Mouse (Mus musculus) ZHBTc4 (cell line): ENCODE measurements around the gene Tmem200b.
A peak's percentile ranks its signal among the peaks of the same experiment; 100 is the strongest.

Experiments
- DNase-seq: peaks from one replicate; pipeline ENCODE4 v3.0.0-alpha.2; 2011; ENCODE audit warnings: low read depth, low spot score

The Tmem200b gene

DNA sequence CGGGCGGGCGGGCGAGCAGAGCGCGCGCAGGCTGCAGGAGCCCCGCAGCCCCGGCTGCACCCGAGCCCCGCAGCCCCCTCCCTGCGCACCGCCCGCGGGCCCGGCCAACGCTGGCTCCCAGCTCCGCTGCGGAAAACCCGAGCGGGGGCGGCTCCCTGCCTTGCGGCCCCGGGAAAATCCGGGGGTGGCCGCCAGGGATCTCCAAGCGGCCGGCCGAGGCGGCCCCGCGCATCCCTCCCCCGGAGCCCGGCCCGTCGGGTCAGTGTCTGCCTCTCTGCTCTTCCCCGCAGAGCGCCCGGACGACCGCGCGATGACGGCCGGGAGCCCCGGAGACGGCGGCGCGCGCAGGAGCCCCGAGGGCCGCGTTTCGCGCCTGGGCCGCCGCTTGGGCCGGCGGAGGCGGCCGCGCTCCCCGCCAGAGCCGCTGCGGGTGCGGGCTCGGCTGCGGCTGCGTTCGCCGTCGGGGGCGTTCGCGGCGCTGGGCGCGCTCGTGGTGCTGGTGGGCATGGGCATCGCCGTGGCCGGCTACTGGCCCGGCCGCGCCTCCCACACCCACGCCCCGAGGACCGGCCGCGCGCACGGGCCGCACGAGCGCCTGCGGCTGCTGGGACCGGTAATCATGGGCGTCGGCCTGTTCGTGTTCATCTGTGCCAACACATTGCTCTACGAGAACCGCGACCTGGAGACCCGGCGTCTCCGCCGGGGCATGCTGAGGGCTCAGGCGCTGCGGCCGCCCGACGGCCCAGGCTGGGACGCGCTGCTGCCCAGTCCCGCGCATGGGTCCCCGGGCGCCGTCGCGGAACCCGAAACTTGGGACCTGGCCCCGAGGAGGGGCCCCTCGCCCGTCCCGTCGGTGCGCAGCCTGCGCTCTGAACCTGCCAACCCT lies at the start of gene Tmem200b:
TSS of gene Tmem200b (plus strand) at position 311 of the 886 bp plus-strand sequence.
- DNase-seq, result peak; percentile 38

DNA sequence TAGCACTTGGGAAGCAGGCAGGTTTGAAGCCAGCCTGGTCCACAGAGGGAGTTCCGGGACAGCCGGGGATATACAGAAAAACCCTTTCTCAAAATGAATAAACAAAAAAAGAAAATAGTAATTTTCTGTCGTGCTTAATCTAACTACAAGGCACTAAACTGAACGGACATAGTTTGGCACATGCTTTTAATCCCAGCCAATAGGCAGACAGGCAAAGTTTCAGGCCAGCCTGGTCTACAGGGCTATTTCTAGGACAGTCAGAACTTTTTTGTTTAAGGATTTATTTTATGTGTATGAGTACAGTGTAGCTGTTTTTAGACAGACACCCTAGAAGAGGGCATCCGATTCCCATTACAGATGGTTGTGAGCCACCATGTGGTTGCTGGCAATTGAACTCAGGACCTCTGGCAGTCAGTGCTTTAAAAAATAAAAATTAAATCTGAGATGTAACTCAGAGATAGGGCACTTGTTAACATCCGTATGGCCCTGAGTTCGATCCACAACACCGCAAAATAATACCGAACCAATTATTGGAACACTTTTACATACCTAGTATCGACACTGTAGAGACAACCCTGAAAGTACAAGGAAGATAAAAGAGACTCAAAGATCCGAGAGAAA lies 48.8 kb upstream of the Tmem200b start:
- no peak for DNase-seq

- peak; percentile 98 for DNase-seq
Observed at GRCm38 (mm10) chr4:131873293-131874168, 48.0 kb upstream of the Tmem200b start, which contains the start of gene Srsf4. TSS of gene Srsf4 (plus strand) at chr4:131873617.

DNA sequence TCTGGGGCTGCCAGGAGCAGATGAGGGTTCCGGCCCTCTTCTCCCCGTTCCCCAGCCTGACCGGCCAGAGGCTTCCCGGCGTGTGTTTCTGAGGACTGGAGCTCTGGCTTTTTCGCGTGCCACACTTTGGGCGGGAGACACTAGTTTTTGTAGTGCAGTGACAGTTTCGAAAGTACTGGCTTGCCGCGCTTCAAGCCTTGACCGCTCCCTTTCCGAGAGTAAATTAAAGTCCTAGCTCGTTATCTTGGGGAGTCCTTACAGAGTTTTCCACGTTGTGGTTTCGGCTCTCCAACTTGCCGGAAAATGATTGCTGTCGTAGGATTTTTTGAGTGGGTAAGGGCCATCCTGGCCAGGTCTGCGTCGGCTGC lies 47.4 kb upstream of the Tmem200b start:
- DNase-seq, result no peak

DNA sequence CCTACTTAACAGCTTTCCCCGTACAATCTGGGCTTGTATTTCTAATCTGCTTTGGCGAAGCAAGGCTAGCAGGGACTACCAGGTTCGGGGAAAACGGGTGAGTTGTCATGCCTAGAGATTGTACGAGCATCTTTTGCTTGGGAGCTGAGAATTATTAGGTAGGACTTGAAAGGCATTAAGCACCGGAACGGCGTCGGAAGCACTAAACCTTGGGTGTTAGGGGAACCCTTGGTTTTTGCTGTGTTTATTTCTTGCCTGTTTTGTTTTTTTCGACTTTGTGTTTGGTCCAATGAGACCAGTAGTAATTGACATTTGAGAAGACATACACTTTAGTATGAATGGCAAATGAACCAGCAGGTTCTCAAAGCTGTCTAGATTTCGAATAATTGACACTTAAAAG lies 47.0 kb upstream of the Tmem200b start:
- DNase-seq, result no peak

GRCm38 (mm10) chr4:131875242-131875641 lies 46.3 kb upstream of the Tmem200b start:
- no peak for DNase-seq

- DNase-seq, result no peak
Observed at GRCm38 (mm10) chr4:131876836-131877235, 44.7 kb upstream of the Tmem200b start.

DNA sequence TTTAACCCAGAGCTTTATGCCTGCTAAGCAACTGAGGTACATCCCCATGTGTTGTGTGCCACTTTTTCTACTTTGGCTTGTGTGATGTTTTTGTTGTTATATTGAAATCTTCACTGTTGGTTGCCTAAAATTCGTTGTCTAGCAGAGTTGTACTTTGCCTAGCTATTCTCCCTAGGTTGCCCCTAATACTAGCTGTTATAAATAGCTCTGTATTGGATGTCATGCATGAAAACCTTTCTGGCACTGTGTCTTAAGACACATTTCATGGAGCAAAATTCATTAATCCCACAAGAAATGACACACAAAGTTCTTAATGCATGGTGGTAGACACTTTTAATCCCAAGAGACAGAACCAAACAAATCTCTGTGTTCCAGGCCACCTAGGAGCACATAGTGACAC lies 41.9 kb upstream of the Tmem200b start:
- no peak for DNase-seq

DNA sequence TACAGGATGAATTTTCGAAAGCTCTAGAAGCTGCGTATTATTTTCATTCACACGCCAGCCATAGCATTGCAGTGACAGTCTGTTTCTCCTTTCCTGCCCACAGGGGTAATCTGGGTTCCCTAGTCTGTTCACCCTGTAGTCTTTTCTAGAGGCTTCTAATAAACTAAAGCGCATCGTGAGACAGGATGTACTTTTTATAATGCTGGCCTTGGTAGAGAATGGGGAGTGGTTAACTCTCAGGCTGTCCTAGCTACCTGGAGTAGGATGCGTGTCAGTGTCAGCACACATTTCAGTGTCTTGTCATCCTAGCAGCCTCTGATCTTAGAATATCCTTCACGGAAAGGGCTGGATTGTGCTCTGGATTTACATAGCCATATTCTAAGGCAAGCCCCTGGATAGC lies 40.3 kb upstream of the Tmem200b start:
- DNase-seq, result no peak

DNA sequence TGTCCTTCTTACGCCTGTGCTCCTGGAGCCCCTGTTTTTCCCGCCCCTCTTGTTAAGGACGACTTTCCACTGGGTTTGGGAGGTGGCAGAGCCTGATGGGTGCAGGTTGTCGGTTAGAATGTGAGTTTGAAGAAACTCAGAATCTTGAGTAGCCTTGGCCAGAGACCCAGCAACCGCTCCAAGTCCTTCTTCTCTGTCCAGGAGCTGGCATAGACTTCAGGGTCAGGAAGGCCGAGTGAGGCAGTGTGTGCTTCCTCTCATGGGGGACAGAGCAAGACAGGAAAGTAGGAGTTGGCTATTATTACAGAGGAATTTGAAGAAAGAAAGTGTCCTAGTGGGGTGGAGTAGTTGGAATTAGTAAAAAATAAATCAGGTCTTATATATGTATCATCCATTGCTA lies 38.0 kb upstream of the Tmem200b start:
- DNase-seq, result no peak

- no peak for DNase-seq
Observed at GRCm38 (mm10) chr4:131885376-131885775, 36.2 kb upstream of the Tmem200b start.

DNA sequence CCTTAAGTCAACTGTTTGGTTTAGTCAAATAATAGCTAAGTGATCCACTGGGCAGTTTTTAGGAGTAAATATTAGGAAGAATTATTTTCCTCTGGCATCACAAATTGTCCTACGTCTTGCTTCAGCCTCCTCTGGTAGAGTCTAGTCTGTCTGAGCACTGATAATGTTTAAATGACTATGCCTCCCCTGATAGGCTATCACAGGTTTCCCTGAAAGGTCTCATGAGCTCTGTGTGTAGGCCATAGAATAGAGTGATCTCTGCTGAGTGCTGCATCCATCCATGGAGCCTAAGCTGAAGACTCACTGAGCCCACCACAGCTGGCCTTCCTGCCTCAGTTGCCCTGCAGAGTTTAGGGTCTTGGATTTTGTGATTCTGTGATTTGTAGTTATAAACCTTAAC lies 33.0 kb upstream of the Tmem200b start:
- no peak for DNase-seq

GRCm38 (mm10) chr4:131890692-131891091 lies 30.9 kb upstream of the Tmem200b start:
- no peak for DNase-seq

DNA sequence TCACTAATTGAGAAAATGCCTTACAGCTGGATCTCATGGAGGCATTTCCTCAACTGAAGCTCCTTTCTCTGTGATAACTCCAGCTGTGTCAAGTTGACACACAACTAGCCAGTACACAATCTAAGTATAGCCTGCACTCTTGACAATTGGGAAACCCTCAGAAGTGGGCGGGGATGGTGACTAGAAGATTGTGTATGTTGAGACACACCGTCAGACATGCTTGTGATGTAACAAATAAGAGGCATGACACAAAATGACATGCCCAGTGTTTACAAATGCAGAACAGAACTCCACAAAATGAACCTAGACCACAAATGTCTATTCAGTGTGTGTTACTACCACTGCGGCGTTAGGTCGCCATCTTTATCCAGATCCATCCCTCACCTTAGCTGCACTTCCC lies 24.5 kb upstream of the Tmem200b start:
- DNase-seq, result no peak

- DNase-seq, result no peak
Observed at GRCm38 (mm10) chr4:131897787-131898186, 23.8 kb upstream of the Tmem200b start.

DNA sequence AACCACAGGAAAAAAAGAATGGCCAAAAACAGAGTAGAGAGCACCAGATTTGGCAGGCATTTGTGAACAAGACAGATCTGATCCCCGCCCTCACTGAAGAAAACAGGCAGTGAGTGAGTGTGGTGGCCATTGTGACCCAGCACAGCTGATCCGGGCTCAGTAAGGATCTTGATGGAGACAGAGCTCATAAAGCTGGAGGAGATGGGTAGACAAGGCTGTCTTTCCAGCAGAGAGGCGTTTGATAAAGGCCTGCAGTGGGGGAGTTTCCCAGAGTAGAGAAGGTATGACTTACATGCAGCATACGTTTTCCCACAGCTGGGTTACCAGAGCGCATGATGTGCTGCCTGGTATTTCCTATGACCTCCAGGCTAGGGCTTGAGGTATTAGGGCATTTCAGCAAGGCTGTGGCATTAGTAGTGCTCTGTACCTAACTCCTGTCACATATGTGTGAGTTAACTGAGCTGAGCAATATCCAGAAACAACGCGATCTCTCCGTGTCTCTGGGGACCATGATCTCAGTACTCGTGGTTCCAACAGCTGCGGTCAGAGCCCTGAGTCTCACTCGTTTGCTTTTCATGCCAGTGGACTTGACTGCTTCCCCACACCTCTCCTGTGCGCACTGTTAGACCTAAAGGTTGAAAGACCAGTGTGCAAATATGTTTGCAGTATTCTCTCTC lies 22.9 kb upstream of the Tmem200b start:
- DNase-seq, result no peak

DNA sequence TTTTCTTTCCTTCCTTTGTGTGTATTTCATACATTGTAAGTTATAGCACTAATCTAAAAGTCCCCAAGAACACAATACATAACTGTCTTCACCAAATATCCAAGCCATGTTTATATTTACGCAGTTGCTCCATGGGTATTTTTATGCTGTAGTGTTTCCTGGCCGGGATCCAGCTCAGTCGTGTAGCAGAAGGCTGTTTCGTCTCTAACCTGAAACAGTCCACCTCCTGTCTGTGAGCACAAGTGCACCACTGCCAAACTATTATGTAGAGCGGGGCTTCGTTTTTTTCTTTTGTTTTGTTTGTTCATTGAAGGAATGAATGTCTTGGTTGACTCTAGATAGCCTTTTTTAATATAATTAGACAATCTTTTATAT lies 22.4 kb upstream of the Tmem200b start:
- DNase-seq, result no peak

- peak; percentile 65 for DNase-seq
Observed at GRCm38 (mm10) chr4:131901090-131901489, 20.5 kb upstream of the Tmem200b start.

GRCm38 (mm10) chr4:131904478-131904877 lies 17.1 kb upstream of the Tmem200b start:
- DNase-seq, result peak; percentile 72

GRCm38 (mm10) chr4:131906423-131906822 lies 15.1 kb upstream of the Tmem200b start:
- no peak for DNase-seq

DNA sequence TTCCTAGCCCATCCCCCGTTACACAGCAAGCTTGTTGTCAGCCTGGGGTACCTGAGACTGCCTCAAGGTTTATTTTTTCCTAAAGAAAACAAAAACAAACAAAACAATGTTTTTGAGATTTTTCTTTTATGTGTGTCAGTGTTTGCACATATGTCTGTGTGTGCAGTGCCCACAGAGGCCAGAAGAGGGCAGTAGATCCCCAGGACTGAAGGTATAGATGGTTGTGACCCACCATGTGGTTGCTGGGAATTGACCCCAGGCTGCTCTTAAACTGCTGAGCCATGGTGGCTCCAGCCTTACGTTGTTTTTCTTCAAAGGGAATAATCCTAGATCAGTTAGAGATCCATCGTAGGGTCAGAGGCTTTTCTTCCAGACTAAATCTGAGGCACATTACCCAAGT lies 13.7 kb upstream of the Tmem200b start:
- DNase-seq, result peak; percentile 65
